Mouse (Mus musculus) ovary, adult 18-20 months (tissue): Measurements from ENCODE around the gene Paqr5.

Source experiments
- DNase-seq: peaks from one replicate; pipeline ENCODE4 v3.0.0; 2022; ENCODE audit warnings: low spot score, mixed read lengths

The Paqr5 gene

GRCm38 (mm10) chr9:61954707-61955106, 71.9 kb downstream of the Paqr5 start:
- no peak for DNase-seq

DNA sequence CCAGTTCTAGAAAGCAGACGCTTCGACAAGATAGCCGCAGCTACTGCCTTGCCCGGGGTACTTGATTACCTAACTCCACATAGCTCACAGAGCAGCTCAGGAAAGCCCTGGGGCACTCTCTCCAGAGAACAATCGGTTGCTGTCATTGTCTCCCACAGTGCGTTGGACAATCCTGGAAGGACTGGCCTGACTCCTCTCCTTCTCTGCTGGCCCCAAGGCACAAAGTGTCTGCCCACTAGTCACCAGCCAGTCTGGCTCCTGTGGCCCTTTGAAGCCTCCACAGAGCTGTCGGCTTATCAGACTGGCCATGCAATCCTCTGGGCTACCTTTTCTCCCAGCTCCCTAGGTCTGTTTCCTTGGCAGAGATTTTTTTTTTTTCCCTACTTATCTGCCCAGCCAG, 74.4 kb downstream of the Paqr5 start:
- no peak for DNase-seq

DNA sequence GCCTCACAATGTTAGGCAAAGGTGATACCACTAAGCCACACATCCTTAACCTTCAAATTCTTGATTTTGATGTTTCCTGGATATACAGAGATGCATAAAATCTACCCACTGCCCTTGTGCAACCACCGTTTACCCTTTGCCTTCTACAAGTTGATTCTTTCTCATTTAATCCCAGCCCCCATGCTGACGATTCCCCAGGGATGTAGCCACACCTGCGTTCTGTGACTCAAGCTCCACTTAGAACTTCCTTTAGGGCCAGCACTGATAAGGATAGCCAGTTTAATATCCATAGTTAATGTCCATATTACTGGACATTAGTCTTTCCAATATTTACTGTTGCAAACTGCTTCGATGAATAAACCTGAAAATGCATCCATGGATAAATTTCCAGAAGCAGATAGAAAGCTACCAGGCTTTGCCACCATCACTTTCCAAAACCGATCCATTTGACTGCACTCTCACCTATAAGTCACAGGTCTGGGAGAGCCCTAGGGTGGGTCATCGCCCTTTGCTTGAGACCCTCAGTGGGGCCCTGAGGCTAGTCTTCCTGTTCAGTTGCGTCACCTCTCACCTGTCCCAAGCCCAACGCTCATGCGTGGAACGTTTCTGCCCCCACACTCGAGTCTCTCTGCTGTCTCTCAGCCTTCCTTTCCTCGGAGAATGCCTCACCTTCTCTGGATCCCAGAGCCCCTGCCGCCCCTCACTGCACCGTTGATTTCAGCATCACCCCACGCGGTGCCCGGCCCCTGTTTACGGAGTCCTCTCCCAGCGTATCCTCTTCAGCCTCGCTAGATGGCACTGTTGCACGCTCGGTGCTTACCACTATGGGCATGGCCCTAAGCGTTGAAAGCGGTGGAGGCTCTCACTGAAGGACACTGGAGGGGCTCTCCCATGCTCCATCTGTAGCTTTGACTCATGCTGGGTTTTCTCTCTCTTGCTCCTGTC, 79.0 kb downstream of the Paqr5 start:
- DNase-seq = peak; percentile 44

DNA sequence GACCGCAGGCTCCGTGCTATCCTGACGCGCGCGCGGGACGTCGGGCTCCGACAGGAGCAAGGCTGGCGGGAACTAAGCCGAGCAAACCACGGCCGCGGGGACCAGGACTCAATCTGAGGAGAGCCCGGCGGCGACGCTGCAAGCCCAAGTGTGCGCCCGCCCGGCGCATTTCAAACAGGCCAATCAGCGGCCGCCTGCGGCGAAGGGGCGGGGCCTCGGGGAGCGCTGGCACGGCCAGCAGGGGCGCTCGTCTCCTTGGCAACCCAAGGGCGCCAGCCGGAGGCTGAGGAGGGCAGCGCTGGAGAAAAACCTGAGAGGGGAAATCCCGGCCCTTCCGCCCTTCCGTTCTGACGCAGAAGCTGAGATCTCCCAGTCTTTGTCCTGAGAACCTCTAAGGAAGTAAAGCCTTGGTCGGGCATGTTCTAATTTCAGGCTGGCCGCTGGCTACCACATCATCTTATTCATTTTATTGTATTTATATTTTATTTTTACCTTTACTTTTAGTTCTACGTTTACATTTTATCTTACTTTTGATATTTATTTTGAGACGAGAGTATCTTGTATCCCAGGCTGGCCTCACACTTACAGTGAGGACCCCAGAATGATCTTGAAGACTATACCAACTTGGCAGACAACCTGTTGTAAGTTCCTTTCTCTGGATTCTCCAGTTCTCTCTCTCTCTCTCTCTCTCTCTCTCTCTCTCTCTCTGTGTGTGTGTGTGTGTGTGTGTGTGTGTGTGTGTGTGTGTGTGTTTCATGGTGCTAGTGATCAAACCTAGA, 79.8 kb downstream of the Paqr5 start, which contains the start of gene Kif23:
Gene Kif23, minus strand, starts transcription at position 152 of the 779 bp plus-strand sequence.
- DNase-seq = peak; percentile 92

GRCm38 (mm10) chr9:61945973-61946611, 80.6 kb downstream of the Paqr5 start:
- DNase-seq = peak; percentile 17

DNA sequence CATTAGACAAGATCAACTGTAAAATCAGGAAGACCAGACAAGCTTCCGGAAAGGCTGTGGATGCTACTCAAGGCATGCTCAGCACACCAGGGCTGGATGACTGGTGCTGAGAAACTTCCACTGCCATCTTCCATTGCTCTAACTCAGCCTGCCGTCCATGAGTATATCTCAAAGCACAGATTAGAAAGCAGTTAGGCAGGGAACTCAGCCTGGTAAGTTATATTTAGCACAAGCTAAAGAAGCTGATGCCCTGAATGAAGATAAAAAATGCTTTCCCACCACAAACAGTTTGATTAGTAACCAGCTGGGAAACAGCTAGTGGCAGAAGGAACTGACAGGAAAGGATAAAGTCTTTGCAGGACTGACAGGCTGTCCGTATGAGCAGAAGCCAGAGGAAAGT, 85.6 kb downstream of the Paqr5 start:
- no peak for DNase-seq

DNA sequence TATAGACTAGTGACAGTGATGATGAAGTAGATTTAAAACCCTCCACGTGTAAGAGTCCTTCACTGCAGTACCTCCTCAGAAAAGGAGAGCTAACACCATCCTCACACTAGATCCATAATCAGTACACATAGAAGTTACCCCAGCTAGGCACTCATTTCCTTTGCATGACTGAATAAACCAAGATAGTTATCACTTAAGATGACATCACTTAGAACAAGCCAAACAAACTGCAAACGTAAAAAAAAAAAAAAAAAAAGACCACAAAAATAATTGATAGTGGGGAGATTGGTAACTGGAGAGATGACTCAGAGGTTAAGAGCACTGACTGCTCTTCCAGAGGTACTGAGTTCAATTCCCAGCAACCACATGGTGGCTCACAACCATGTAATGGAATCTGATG, 93.3 kb downstream of the Paqr5 start:
- no peak for DNase-seq

DNA sequence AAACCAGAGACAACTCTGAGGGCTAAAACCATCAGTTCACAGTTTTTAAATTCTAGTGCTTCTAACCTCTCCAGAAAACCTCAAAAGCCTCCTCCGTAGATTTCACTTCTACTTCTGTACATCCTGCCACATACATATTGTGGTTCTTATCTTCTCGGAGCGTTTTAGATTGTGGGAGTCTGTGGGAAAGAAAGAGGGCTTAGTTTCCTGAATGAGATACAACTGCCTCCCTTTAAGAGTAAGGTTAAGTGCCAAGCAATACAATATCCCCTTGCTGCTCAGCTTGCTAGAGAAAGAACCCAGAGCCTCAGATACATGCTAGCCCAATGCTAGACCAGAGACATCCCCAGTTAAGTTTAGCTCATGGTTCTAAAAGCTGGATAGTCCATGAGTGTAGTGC, 94.6 kb downstream of the Paqr5 start:
- no peak for DNase-seq

DNA sequence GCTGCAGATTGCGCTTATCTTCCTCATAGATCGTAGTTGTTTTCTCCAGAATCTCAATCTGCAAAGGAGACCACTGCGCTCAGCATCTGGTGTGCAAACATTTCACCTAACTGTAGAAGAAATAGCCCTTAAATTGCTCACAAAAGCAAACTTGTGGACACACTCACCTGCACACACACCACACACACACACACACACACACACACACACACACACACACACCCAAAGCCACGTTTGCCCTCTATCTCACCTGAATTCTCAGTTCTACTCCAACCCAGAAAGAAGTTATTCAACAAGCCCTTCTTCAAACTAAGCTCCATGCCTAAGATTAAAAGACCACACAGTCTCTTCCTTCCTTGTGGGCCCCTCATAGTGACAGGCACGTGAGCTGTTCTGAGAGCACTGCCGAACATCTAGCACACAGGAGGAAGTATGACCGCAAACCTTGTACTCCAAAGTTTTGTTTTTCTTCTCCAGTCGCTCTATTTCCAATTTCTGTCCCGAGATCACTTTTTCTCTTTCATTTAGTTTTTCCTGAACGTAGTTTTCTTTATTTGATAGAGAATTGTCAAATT, 101.5 kb downstream of the Paqr5 start:
- no peak for DNase-seq

- DNase-seq = no peak
Measured at GRCm38 (mm10) chr9:61920331-61920730, 106.3 kb downstream of the Paqr5 start.

DNA sequence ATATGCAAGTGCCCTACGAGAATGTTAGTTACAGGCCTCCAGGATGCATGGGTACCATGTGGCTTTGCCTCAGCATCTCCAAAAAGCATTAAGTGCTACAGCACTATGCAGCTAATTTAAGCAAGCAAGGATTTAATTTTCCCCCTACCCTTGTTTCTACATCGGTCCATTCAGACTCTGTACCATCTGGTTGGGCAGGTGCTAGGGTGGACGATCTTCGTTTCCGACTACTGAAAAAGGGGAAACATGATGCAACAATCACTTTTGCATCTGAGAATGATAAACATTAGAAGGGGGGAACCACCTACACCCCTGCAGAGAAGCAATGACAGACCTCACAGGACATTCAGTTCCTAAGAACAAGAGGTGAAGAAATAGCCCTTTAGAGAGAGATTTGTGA, 107.2 kb downstream of the Paqr5 start:
- no peak for DNase-seq

DNA sequence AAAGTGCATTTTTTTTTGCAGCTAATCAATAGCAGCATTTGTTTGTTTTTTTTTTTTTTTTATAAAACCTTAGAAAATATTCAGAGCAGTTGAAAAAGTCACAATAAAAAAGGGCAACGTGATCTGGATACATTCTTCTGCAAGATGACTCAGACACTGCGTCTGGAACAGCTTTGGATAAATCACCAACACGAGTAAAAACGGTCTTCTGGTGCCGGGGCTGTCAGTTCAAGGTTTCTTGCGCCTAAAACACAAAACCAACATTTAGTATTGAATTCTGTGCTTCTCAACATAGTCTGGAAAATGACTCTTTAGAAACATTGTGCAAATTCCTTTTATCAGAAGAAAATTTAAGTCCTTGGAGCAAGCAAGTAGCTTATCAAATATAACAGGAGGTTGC, 109.2 kb downstream of the Paqr5 start:
- DNase-seq = no peak

DNA sequence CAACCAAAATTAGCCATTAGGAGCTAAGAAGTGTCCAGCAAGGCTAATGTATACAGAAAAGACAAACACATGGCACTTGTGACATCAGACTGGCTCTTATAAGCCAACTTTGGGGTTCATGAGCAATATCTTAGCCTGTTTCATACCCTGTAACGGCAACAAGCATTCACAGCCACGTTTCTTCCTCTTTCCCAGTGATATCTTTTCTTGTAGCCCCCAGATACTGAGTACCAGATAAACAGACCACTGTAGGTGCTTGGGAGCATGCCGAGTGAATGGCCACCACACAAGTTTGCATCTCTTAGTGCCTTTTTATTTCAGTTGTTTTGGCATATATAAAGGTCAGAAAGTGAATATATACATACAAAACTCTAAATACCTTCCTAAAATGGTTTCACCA, 109.7 kb downstream of the Paqr5 start:
- DNase-seq = no peak

DNA sequence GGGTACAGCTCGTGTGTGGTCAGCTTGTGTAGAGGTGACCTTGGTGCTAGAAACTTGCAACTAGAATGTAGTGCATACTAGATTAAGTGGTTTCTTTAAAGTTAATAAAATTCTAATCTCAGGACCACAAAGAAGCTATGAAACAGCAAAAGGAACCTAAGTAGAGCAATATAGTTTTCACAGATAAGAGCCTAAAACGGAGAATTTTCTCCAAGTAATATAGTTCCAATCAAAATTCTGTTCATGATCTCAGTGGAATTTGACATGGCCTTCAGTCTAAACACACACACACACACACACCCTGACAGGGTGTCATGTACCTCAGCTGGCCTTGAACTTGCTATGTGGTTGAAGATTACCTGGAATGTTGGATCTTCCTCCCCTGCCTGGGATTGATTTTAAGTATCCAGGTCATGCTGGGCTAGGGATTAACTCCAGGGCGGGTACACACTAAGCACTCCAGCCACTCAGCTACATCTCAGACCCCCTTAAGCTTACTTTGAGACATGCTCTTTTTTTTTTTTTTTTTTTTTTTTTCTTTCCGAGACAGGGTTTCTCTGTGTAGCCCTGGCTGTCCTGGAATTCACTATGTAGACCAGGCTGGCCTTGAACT, 111.2 kb downstream of the Paqr5 start:
- DNase-seq = no peak

DNA sequence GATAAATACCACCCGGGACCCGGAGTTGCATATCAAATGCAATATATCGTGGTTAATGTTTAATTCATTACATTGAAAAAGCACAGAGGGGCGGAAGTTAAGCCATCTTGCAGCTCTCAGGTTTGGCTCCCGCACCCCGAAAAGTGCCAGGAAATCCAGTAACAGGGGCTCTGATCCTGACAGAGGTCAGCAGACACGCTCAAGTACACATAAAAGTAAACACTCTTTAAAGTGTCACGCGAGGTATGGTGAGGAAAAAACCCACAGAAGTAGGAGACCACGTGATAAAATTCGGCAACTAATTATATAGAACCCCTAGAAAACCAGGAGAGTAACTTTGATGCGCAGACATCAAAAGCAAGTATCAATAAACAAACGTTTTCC, 111.7 kb downstream of the Paqr5 start:
- no peak for DNase-seq

DNA sequence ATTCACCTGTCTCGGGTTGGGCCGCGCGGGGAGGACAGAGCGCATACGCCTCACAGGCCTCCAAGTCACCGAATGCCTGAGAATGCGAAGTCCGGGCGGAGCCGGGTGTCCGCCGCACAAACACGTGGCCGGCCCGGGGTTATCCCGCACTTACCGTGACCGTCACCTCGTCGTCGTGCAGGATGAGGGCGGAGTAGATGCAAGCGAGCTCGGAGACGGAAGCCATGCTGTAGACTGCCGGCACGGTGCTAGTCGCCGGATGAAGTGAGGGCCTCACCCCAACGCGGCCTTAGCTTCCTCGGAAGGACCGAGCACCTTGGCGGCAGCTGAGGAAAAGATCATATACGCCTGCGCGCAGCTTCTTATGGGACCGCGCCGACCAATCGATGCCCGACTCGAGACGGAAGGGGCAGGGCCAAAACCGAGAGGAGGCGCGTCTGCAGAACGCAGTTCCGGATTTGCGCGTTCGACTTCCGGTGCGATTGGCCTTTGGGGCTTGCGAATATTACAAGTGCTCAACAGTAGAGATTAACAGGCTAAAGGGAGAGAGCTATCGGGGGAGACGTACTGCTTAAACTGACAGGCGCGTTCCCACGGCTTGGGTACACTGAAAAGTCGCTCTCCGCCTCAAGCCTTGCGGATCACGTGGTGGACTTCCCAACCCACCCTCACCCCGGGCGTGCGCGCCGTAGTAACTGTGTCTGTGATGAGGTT, 112.3 kb downstream of the Paqr5 start, which contains the start of gene Rplp1:
Gene Rplp1, minus strand, starts transcription at position 340 of the 714 bp plus-strand sequence.
- DNase-seq = peak; percentile 95

DNA sequence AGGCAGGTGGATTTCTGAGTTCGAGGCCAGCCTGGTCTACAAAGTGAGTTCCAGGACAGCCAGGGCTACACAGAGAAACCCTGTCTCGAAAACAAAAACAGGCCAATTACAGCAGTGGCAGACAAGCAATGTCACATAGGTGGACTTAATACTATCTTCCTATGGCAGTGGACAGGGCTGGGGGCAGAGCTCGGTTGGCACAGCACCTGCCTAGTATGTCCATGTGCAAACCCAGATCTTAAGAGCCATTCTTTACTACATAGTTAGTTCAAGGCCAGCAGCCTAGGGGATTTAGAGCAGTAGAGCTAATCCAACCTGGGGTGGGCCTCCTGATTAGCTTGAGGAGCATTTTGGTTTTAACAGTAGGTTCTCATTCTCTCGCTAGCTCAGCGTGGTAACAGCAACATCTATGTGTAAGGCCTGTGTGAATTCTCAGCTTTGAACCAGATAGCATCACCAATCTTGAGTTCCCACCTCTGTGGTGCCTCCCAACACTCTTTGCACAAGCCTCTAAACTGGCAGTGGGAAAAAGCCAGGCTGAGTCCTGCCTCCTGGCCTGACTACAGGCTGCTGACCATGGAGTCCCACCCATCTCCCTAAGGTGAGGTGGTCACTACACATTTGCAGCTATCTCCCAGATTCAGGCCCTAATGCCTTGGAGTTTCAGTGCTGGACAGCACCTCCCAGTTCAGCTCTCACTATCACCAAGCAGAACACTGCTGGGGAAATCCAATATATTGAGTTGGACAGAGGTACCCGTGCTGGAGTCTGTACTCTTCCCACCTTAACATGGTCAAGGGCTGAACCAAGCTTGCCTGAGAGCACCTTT, 115.1 kb downstream of the Paqr5 start:
- DNase-seq = no peak

GRCm38 (mm10) chr9:61910526-61911256, 116.0 kb downstream of the Paqr5 start:
- no peak for DNase-seq

- DNase-seq = no peak
Measured at GRCm38 (mm10) chr9:61909633-61910032, 117.0 kb downstream of the Paqr5 start.
